Mouse (Mus musculus): ENCODE measurements at regions not wholly inside any gene's neighbourhood (a gene's known extent, or its start where the extent isn't known, plus 50 kb on each side); places are given as distances from the start of the nearest gene placed in this dataset.

GRCm38 (mm10) chr5:74121861-74122630 lies 53.8 kb upstream of the Usp46 start:
- DNase-seq (ENCODE audit: low spot score in 2 of 2), result no peak

DNA sequence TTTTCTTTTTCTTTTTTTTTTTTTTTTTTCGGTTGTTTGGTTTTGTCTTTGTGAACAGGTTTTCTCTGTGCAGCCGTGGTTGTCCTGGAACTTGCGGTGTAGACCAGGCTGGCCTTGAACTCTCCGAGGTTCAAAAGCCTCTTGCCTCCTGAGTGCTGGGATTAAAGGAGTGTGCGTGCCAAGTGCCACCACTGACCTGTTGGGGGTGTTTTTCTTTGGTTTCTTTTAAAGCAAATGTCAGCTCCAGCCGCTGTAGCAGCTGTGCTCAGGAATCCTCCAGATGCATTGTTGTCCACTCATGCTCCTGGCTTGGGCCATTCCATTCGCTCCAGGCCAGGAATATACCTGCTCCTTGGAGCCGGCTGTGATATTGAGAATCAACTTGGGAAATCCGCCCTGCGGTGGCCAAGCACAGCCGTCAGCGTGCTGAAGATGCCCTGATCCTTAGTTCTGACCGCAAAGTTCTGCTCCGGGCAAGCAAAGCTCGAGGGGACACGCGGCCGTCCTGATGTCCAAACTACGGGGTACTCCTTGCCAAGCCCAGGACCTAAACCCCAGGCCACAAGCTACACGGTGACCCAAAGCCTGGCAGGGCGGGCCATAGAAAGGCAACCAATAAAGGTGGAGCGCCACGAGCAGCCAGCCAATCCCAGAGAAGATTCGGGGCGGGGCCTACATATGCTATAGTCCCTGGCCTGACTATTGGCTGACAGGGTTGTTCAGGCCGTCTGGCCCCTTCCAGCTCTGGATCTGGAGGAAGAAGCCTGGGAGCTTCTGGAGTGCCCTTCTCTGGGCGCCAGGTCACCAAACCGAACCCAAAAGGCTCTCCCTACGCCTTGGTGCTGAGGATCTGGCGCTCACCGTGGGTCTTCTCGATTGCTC lies 58.0 kb upstream of the Usp46 start:
- DNase-seq (ENCODE audit: low spot score in 2 of 2), result peak; percentile 20 to 44

- no peak for DNase-seq (ENCODE audit: low spot score in 2 of 2)
Observed at GRCm38 (mm10) chr5:74127518-74127917, 59.3 kb upstream of the Usp46 start.

GRCm38 (mm10) chr5:74129636-74130035 lies 61.4 kb upstream of the Usp46 start:
- DNase-seq (ENCODE audit: low spot score in 2 of 2), result no peak

GRCm38 (mm10) chr5:74132671-74133070 lies 62.4 kb upstream of the Rasl11b start:
- no peak for DNase-seq (ENCODE audit: low spot score in 2 of 2)

- no peak for DNase-seq (ENCODE audit: low spot score in 2 of 2)
Observed at GRCm38 (mm10) chr5:74136377-74136776, 58.7 kb upstream of the Rasl11b start.

GRCm38 (mm10) chr5:74136868-74137439 lies 58.1 kb upstream of the Rasl11b start:
- no peak for DNase-seq (ENCODE audit: low spot score in 2 of 2)

DNA sequence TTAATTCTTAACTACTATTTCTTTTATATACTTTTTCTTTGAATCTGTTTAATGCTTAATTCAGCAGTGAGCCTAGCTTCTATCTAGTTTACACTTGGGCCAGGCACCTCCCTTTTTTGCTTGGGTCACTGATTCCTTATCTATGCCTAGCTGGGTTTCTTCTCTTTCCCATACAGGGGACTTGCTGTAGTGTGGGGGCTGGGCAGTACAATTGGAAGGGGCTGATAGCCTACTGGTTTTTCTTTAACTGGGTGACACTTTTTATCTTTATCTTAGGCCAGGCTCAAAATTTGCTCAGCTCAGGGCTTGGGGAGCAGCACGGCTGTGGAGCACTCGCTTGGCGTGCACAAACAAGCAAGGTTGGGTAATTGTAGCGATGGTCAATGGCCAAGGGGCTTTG lies 51.1 kb upstream of the Rasl11b start:
- no peak for DNase-seq (ENCODE audit: low spot score in 2 of 2)

DNA sequence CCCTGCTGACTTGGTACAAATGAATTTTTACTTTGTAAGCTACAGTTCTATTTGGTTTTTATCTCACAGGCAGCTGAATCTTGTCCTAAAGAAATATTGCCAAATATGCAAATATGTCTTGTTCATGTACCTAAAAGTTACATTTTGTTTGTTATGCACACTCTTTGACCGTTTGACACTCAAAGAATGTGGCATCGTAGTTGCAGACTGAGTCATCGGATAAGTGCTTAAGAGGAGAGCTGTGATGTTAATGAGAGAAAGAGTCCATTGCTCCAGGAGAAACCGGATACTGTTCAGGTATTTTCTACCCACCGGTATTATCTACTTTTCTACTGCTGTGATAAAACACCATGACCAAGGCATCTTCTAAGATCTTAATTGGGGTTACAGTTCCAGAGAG lies 50.3 kb upstream of the Rasl11b start:
- no peak for DNase-seq (ENCODE audit: low spot score in 2 of 2)
